Mouse (Mus musculus): Measurements from ENCODE around the gene Ikzf3. TPM values are rescaled to one million over a fixed set of nuclear protein-coding genes. Genes with fewer than 3 reads are reported as not detected.

The Ikzf3 gene
- total RNA-seq, 2 experiments from 2014 or later = 0.09 to 0.93 TPM

DNA sequence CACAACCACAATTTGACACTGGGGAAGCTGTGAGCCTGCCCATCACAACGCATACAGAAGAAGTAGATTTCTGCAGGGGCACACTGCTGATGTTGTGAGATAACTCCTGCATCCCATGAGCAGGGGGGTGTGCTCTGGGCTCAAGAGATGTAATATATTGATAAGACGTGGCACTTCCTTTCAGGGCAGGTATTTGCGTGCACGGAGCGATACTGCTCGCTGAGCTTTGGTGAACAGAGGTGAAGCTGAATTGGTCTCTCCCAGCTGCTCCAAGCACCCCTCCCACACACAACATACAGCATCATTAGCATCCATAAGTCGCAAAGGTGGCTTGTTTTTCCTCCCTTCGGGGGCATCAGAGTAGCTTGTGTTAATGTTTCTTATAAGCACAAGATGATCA lies 35.7 kb downstream of the Ikzf3 start:
- no peak for DNase-seq

DNA sequence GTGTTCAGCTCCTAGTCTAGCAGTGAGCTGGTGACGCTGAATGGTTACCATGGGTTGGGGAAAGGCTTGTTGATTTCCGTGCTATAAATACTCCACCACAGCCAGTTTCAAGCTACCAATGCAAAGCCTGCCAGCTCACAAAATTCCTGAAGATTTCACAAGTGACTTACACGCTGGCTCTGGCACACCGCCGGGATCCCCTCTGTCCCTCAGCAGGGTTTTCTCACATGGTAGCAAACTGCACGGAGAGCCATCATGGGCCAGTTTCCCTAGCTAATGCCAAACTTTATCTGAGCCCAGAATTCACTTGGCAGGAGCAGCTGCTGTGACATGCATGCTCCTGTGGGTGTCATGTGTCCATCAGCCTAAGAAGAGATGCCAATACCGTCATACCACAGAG lies 36.4 kb downstream of the Ikzf3 start:
- DNase-seq = peak; percentile 55

DNA sequence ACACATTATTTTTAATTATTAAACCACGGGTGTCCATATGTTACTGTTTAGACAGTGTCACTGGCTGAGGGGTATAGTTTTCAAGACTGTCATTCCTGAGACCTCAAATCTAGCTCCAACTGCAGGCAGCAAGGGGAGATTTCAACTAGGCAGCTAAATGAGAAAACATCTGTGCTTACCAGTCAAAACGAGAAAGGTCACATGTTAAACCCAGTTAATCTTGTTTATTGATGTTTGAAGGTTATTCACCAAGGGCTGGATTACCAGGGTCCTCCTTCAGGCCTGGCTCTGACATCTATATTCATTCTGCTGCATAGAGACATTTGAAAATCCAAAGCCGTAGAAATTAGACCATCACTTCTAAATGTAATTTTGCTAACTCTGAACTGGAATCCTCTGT lies 40.9 kb downstream of the Ikzf3 start:
- DNase-seq = no peak

GRCm38 (mm10) chr11:98497388-98498288 lies 48.2 kb downstream of the Ikzf3 start:
- no peak for DNase-seq

GRCm38 (mm10) chr11:98495176-98495719 lies 50.6 kb downstream of the Ikzf3 start:
- no peak for DNase-seq

DNA sequence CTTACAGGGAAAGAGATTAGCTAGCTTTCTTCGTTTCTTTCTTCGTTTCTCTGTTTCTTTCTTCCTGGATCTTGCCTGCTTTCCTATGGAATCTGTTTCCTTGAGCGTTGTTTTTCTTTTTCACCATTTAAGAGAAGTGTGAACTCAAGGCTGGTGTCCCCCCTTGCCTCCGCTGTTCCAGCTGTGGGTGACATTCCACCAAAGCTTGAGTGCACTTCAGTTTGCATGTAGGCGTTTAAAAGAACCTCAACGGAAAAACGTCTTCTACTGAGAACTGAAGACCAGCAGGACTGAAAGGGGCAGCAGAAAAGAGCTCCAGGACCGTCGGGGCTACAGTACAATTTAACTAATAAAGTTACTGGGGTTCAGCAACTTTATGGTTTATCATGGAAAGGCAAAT lies 52.4 kb downstream of the Ikzf3 start:
- DNase-seq = no peak

- DNase-seq = no peak
Observed at GRCm38 (mm10) chr11:98492959-98493358, 52.9 kb downstream of the Ikzf3 start.

- no peak for DNase-seq
Observed at GRCm38 (mm10) chr11:98491571-98491970, 54.3 kb downstream of the Ikzf3 start.

GRCm38 (mm10) chr11:98488540-98489234 lies 57.1 kb downstream of the Ikzf3 start:
- no peak for DNase-seq

DNA sequence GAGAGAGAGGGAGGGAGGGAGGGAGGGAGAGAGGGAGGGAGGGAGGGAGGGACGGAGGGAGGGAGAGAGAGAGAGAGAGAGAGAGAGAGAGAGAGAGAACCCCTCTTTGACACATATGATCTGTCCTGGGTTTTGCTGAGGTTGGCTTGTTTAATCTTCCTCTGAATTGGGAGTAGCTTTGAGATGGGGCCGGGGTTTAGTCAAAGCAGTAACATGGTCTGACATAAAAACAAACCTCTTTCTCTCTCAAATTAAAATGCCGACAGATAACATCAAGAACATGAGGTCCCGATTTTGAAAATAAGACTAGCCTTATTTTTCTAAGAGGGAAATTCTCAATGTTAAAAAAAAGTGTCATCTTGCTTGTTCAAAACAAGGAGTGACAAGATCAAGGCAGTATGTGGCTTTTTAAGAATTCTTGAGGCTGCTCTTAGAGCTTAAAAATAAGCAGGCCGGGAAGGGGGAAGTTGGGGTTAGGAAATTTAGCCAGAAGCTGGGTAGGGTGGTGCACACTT lies 58.2 kb downstream of the Ikzf3 start:
- no peak for DNase-seq

GRCm38 (mm10) chr11:98485749-98486148 lies 60.1 kb downstream of the Ikzf3 start:
- DNase-seq = no peak

DNA sequence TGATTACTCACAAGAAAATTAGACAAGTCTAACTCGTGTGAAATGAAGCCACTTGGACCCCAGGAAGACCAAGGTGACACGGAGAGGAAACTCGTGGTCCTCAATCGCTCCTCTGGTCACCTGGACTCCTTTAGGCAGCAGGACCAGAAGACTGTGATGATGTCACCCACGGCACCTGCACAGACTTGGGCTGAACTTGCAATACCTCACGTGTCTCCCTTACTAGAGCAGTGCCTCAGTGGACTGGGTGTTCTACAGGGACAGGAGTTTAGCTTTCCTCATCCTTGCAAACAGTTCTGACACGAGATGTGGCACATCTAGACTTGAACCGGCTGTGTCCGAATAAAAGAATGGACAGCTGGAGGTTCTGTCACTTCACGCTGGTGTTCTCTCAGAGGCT lies 63.8 kb downstream of the Ikzf3 start:
- DNase-seq = no peak

DNA sequence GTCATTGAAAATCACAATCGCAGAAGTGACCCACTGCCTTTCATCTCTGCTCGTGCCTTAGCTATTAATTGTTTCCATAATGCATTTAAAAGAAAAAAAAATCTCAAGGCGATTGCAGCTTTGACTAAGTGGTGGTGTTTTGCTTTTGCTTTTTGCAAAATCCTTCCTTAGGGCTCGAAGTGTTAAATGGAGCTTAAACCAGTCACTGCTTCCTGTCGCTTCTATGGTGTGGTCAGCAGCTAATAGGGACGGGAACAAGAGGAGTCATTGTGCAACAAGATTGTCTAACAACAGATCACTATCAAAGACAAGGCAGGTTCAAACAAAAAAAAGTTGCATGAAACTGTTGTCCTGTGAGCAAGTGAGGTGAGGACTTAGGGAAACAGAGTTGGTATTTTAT lies 64.6 kb downstream of the Ikzf3 start:
- no peak for DNase-seq

- no peak for DNase-seq
Observed at GRCm38 (mm10) chr11:98479940-98480497, 65.8 kb downstream of the Ikzf3 start.

GRCm38 (mm10) chr11:98479026-98479939 lies 66.5 kb downstream of the Ikzf3 start:
- no peak for DNase-seq

GRCm38 (mm10) chr11:98477011-98477701 lies 68.7 kb downstream of the Ikzf3 start:
- no peak for DNase-seq

- no peak for DNase-seq
Observed at GRCm38 (mm10) chr11:98476434-98476807, 69.4 kb downstream of the Ikzf3 start.

DNA sequence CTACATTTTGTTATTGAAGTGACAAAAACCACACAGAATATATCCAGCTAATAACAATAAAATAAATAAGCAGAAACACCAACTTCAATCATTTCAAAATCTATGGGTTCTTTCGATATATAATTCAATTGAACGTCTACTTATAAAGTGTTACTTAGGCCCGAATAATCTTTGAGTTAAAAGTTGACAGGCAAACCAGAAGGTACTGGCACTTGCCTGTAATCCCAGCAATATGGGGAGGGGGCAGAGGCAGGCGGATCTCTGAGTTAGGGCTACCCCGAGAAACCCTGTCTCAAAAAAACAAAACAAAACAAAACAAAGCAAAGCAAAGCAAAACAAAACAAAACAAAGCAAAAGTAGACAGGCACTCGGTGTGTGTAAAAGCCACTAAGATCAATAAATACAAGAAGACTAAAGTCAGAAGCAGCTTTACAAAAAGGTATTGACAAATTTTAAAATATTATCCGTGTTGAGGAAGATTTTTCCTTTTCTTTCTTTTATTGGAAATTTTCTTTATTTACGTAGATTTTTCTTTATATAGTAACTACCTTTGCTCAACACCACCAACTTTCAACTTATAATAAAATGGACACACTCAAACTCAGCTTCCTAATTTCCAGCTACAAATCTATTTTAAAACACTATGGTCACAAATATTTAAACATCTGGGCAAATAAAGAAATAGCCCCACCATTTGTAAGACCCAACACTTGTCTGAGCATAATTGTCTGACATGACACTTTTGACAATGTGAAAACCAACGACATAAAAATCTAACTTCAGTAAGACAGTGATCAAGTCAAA lies 70.0 kb downstream of the Ikzf3 start:
- DNase-seq = no peak

DNA sequence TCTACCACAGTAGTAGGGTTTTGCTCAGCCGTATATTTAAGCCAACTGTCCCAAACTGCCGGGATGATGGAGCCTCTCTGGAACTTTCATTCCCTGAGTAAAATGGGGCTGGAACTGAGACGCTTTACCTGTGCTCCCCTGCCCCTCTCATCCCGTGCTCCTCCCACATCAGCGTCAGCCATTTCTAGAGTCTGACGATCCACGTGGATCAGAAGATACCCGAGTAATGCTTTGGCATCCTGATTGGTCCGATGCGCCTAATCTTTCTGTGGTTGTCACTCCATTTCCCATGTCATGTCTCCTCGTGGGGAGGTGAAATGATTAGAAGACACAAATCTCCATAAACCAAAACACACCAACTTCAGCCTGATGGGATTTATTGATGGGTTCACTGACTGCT lies 70.9 kb downstream of the Ikzf3 start:
- no peak for DNase-seq

- no peak for DNase-seq
Observed at GRCm38 (mm10) chr11:98473916-98474479, 71.8 kb downstream of the Ikzf3 start.

Measured in gastrocnemius, postnatal 10 days (tissue).